Mouse (Mus musculus): Measurements from ENCODE around the gene Ifit1bl2. TPM values are rescaled to one million over a fixed set of nuclear protein-coding genes. Genes with fewer than 3 reads are reported as not detected.

Gene Ifit1bl2
- total RNA-seq, 2 experiments from 2014 or later: 0.10 TPM; not detected in 1

- no peak for DNase-seq (ENCODE audit: low spot score in 2 of 2)
Measured at GRCm38 (mm10) chr19:34568988-34569895, 71.3 kb downstream of the Ifit1bl2 start.

Other genes with a start within 250 kb of the Ifit1bl2 start
- under 1 TPM; 0.44 to 0.66 TPM for gene Ch25h, start 165.6 kb downstream of the Ifit1bl2 start, total RNA-seq (2021)
- 10 to 100 TPM; 20.3 to 20.6 TPM for gene Lipa, start 113.3 kb downstream of the Ifit1bl2 start, total RNA-seq (2021)
- 1 to 10 TPM; 5.2 to 5.7 TPM for gene Ifit2, start 90.0 kb downstream of the Ifit1bl2 start, total RNA-seq (2021)
- gene Ifit3, start 57.2 kb downstream of the Ifit1bl2 start, total RNA-seq (2021): 1 to 10 TPM in 1 of 2 experiments, under 1 TPM in 1; 0.65 to 1.3 TPM
- gene Ifit1bl1, start 38.8 kb downstream of the Ifit1bl2 start, total RNA-seq (2021): under 1 TPM in 1 of 2 experiments, not detected in 1; 0.44 TPM
- under 1 TPM; 0.34 to 0.37 TPM for gene Ifit3b, start 32.8 kb downstream of the Ifit1bl2 start, total RNA-seq (2021)
- under 1 TPM; 0.13 to 0.42 TPM for gene Ifit1, start 128 bp upstream of the Ifit1bl2 start, total RNA-seq (2021)
- 1 to 10 TPM; 3.6 to 3.8 TPM for gene Slc16a12, start 106.5 kb upstream of the Ifit1bl2 start, total RNA-seq (2021)
- gene Pank1, start 238.7 kb upstream of the Ifit1bl2 start, total RNA-seq (2021): 10 to 100 TPM; 12.0 to 12.7 TPM